Mouse (Mus musculus): ENCODE data around the gene Polm.

DNA sequence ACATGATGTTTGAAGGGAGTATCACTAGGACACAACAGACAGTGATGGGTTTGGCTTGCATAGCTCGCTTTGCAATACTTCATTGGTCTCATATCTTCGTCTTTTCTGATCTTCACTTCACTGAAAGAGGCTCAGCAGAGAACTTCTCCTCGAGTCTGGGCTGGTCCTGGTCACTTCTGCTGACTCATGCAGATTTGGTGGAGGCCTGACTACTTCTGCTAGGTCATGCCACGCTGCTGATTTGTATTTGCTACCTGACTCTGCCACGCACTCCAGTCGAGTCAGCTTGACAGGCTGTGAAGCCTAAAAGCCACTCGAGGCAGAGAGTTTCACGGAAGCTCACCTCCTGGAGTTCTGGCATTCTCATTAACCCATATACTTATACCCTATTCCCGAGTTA, 29.9 kb downstream of the Polm start:
- TF ChIP-seq CTCF (IDR thresholded peaks at IDR 0.05; ENCODE audit: borderline replicate concordance, extremely low read depth, insufficient read depth, insufficient read length) (no peak), POLR2A (IDR thresholded peaks at IDR 0.05; ENCODE audit: borderline replicate concordance, extremely low read depth, insufficient read depth, insufficient read length, poor library complexity, severe bottlenecking) (no peak)

Measured in brain, embryonic 14.5 days (tissue).